Mouse (Mus musculus): Measurements from ENCODE around the gene Olfr378. TPM values are rescaled to one million over a fixed set of nuclear protein-coding genes. Genes with fewer than 3 reads are reported as not detected.

Olfr378 gene
- polyA plus RNA-seq (2015; fragmentation: Nextera tagmentation; extraction: Ambion mirVana): not detected in 2 replicates

GRCm38 (mm10) chr11:73428377-73428776 is at the start of gene Olfr378:
Gene Olfr378 (minus strand): TSS chr11:73428477.
- Histone ChIP-seq H3K4me3 (ENCODE audit: low read length) (no peak within 1 kb of the TSS), H3K36me3 (ENCODE audit: control insufficient read depth, insufficient read depth, low read length) (no peaks in the 10 kb centered on the region), H3K27me3 (ENCODE audit: control insufficient read depth, insufficient read depth, low read depth, low read length) (no peaks in the 10 kb centered on the region), H3K27ac (ENCODE audit: low read length) (no peak within 1 kb of the TSS), H3K4me2 (ENCODE audit: low read depth, low read length) (no peak within 1 kb of the TSS), H3K9ac (ENCODE audit: low read length) (no peak within 1 kb of the TSS), H3K9me3 (ENCODE audit: control insufficient read depth, low read length) (no peaks in the 10 kb centered on the region), H3K4me1 (replicated peaks; ENCODE audit: control insufficient read depth, insufficient read depth, low read length) (no peaks in the 10 kb centered on the region)
- ATAC-seq (ENCODE audit: low read depth): no peak
- WGBS: 85% methylated on average over 1 of the region's 1 CpGs

- H3K27ac ChIP-seq (ENCODE audit: low read length): no peak within 1 kb of the TSS
These were observed 29.1 kb upstream of the Olfr378 start, which contains the start of gene Olfr380 for GRCm38 (mm10) chr11:73457408-73457807. Gene Olfr380 (minus strand): TSS chr11:73457508.

GRCm38 (mm10) chr11:73399514-73399913 is 28.8 kb downstream of the Olfr378 start, which contains the start of gene Olfr1:
Gene Olfr1 (minus strand): TSS chr11:73399614.
- no peaks in the 10 kb centered on the region for H3K9me3 ChIP-seq (ENCODE audit: control insufficient read depth, low read length)
- no peak within 1 kb of the TSS for H3K4me3 ChIP-seq (ENCODE audit: low read length)
- no peak within 1 kb of the TSS for H3K27ac ChIP-seq (ENCODE audit: low read length)
- H3K36me3 ChIP-seq (ENCODE audit: control insufficient read depth, insufficient read depth, low read length): no peaks in the 10 kb centered on the region
- no peaks in the 10 kb centered on the region for H3K4me1 ChIP-seq (replicated peaks; ENCODE audit: control insufficient read depth, insufficient read depth, low read length)
- H3K4me2 ChIP-seq (ENCODE audit: low read depth, low read length): no peak within 1 kb of the TSS
- no peaks in the 10 kb centered on the region for H3K27me3 ChIP-seq (ENCODE audit: control insufficient read depth, insufficient read depth, low read depth, low read length)
- no peak for ATAC-seq (ENCODE audit: low read depth)
- H3K9ac ChIP-seq (ENCODE audit: low read length): no peak within 1 kb of the TSS

More at GRCm38 (mm10) chr11:73457408-73457807, 29.1 kb upstream of the Olfr378 start, which contains the start of gene Olfr380:
- 86% methylated on average over 1 of the region's 1 CpGs for WGBS
- H3K9me3 ChIP-seq (ENCODE audit: control insufficient read depth, low read length): no peaks in the 10 kb centered on the region
- no peaks in the 10 kb centered on the region for H3K36me3 ChIP-seq (ENCODE audit: control insufficient read depth, insufficient read depth, low read length)
- no peak for ATAC-seq (ENCODE audit: low read depth)
- no peak within 1 kb of the TSS for H3K4me2 ChIP-seq (ENCODE audit: low read depth, low read length)
- H3K9ac ChIP-seq (ENCODE audit: low read length): no peak within 1 kb of the TSS
- H3K4me3 ChIP-seq (ENCODE audit: low read length): no peak within 1 kb of the TSS
- H3K27me3 ChIP-seq (ENCODE audit: control insufficient read depth, insufficient read depth, low read depth, low read length): no peaks in the 10 kb centered on the region
- no peaks in the 10 kb centered on the region for H3K4me1 ChIP-seq (replicated peaks; ENCODE audit: control insufficient read depth, insufficient read depth, low read length)

GRCm38 (mm10) chr11:73395374-73395773 is 32.9 kb downstream of the Olfr378 start:
- H3K27me3 ChIP-seq (ENCODE audit: control insufficient read depth, insufficient read depth, low read depth, low read length): no peaks in the 10 kb centered on the region
- H3K9me3 ChIP-seq (ENCODE audit: control insufficient read depth, low read length): no peaks in the 10 kb centered on the region
- no peaks in the 10 kb centered on the region for H3K4me1 ChIP-seq (replicated peaks; ENCODE audit: control insufficient read depth, insufficient read depth, low read length)
- 66% methylated on average over 4 of the region's 4 CpGs for WGBS
- H3K4me3 ChIP-seq (ENCODE audit: low read length): no peak overlapping the region
- ATAC-seq (ENCODE audit: low read depth): no peak
- no peak overlapping the region for H3K9ac ChIP-seq (ENCODE audit: low read length)
- no peaks in the 10 kb centered on the region for H3K36me3 ChIP-seq (ENCODE audit: control insufficient read depth, insufficient read depth, low read length)
- H3K27ac ChIP-seq (ENCODE audit: low read length): no peak overlapping the region
- no peak overlapping the region for H3K4me2 ChIP-seq (ENCODE audit: low read depth, low read length)

Other genes with a start within 250 kb of the Olfr378 start
- 14.9 and 16.4 TPM in 2 replicates for gene Ctns, start 229.4 kb downstream of the Olfr378 start, polyA plus RNA-seq (2015; fragmentation: Nextera tagmentation; extraction: Ambion mirVana)
- gene Shpk, start 229.0 kb downstream of the Olfr378 start, polyA plus RNA-seq (2015; fragmentation: Nextera tagmentation; extraction: Ambion mirVana): 1.6 and 2.3 TPM in 2 replicates
- gene Trpv1, start 194.2 kb downstream of the Olfr378 start, polyA plus RNA-seq (2015; fragmentation: Nextera tagmentation; extraction: Ambion mirVana): 0.05 TPM in 1 of 2 replicates, not detected in the other
- 0.13 and 0.14 TPM in 2 replicates for gene Trpv3, start 161.1 kb downstream of the Olfr378 start, polyA plus RNA-seq (2015; fragmentation: Nextera tagmentation; extraction: Ambion mirVana)
- gene Aspa, start 98.9 kb downstream of the Olfr378 start, polyA plus RNA-seq (2015; fragmentation: Nextera tagmentation; extraction: Ambion mirVana): 1.4 and 1.8 TPM in 2 replicates
- gene Gm49340, start 98.7 kb downstream of the Olfr378 start, polyA plus RNA-seq (2015; fragmentation: Nextera tagmentation; extraction: Ambion mirVana): not detected in 2 replicates
- gene Spata22, start 98.7 kb downstream of the Olfr378 start, polyA plus RNA-seq (2015; fragmentation: Nextera tagmentation; extraction: Ambion mirVana): 0.21 TPM in 1 of 2 replicates, not detected in the other
- gene Olfr20, start 77.7 kb downstream of the Olfr378 start, polyA plus RNA-seq (2015; fragmentation: Nextera tagmentation; extraction: Ambion mirVana): not detected in 2 replicates
- not detected in 2 replicates for gene Olfr376, start 57.2 kb downstream of the Olfr378 start, polyA plus RNA-seq (2015; fragmentation: Nextera tagmentation; extraction: Ambion mirVana)
- not detected in 2 replicates for gene Olfr1, start 28.9 kb downstream of the Olfr378 start, polyA plus RNA-seq (2015; fragmentation: Nextera tagmentation; extraction: Ambion mirVana)
- not detected in 2 replicates for gene Olfr380, start 29.0 kb upstream of the Olfr378 start, polyA plus RNA-seq (2015; fragmentation: Nextera tagmentation; extraction: Ambion mirVana)
- not detected in 2 replicates for gene Olfr381, start 63.1 kb upstream of the Olfr378 start, polyA plus RNA-seq (2015; fragmentation: Nextera tagmentation; extraction: Ambion mirVana)
- gene Olfr382, start 88.7 kb upstream of the Olfr378 start, polyA plus RNA-seq (2015; fragmentation: Nextera tagmentation; extraction: Ambion mirVana): not detected in 2 replicates
- gene Olfr385, start 164.5 kb upstream of the Olfr378 start, polyA plus RNA-seq (2015; fragmentation: Nextera tagmentation; extraction: Ambion mirVana): not detected in 2 replicates
- gene Olfr384, start 170.1 kb upstream of the Olfr378 start, polyA plus RNA-seq (2015; fragmentation: Nextera tagmentation; extraction: Ambion mirVana): not detected in 2 replicates

Data from lung, embryonic 16.5 days (tissue).